Mouse (Mus musculus) right cerebral cortex, postnatal 14 days (tissue): ENCODE measurements around the gene Eno2.
A peak's percentile ranks its signal among the peaks of the same experiment; 100 is the strongest.

ENCODE experiments used
- DNase-seq: peaks from one replicate; pipeline ENCODE4 v3.0.0; 2022

The Eno2 gene

DNA sequence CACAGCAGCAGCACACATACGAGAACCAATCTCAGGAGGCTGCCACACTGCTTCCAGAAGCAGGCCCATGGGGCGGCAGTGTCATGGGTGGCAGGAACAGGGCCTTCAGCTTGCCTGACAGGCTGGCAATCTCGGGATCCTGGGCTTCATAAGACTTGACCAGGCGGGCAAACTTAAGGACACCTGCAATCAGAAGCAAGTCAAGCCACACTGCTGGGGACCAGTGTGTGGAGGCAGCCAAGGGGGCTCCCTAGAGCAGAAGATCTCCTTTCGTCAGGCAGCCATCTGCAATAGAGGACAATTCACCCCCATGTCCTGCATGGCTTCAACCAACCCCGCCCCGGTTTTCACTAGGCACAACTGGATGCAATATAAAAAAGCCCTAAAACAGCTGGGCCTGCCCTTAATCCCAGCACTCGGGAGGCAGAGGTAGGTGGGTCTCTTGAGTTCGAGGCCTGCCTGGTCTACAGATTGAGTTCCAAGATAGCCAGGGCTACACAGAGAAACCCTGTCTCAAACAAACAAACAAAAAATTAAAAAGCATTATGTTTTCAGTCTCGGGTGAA is 30.2 kb downstream of the Eno2 start:
- DNase-seq: no peak

DNA sequence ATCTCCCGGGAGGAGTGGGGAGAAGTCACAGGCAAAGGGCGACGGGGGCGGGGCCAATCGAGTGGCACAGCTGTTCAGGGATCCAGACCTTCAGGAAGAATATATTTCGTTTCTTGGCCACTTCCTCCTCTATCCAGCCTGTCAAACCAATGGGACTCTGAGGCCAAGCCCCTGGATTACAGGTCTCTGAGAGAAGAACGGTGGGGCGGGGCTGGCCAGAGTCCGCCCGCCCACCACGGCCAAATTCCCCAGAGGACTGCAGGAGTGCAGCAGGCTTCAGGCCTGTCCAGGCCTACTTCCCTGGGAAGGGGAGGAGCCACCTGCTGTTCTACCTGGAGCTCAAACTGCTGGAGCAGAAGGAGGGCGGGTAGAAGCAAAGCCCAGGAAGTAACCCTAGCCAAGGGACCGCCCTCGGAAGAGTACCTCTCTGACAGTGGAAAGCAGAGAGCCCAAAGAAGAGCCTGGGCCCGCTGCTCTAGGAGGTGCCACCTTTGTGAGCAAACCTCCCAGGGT is 30.9 kb downstream of the Eno2 start, which contains the start of gene Ptpn6:
Ptpn6 (minus strand) TSS at position 204 of the 513 bp plus-strand sequence.
- DNase-seq: no peak

DNA sequence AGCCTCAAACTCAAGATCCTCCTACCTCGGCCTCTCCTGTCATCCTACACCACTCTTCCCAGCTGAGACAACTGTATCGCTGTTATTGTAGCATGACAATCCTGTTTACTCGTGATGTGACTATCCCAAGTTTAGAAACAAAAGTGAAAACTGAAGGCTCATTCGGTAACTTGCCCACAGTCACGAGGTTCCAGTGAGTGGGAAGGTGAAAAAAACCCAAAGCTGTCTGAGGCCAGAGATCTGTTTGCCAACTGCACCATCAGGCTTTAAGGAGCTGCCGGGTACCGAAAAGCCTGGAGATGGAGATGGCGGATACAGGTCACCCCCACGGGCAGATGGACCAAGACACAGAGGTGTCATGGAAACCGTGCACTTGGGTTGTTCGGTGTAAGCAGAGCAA is 32.4 kb downstream of the Eno2 start:
- DNase-seq: no peak

DNA sequence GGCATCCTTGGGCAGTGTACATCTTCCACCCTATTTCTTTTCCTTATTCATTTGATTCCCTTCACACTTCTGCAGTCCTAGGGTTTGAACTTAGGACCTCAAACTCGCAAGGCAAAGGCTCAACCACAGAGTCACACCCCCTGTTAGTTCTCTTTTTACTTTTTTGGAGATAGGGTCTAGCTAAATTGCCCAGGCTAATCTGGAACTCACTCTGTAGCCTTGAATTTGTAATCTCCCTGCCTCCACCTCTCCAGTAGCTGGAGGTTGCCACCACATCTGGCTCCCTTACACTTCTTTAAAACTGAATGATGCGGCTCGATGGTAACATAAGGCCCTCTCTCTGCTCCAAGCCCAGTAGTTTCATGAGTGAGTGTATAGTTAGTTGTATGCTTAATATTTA is 35.1 kb downstream of the Eno2 start:
- DNase-seq: no peak

DNA sequence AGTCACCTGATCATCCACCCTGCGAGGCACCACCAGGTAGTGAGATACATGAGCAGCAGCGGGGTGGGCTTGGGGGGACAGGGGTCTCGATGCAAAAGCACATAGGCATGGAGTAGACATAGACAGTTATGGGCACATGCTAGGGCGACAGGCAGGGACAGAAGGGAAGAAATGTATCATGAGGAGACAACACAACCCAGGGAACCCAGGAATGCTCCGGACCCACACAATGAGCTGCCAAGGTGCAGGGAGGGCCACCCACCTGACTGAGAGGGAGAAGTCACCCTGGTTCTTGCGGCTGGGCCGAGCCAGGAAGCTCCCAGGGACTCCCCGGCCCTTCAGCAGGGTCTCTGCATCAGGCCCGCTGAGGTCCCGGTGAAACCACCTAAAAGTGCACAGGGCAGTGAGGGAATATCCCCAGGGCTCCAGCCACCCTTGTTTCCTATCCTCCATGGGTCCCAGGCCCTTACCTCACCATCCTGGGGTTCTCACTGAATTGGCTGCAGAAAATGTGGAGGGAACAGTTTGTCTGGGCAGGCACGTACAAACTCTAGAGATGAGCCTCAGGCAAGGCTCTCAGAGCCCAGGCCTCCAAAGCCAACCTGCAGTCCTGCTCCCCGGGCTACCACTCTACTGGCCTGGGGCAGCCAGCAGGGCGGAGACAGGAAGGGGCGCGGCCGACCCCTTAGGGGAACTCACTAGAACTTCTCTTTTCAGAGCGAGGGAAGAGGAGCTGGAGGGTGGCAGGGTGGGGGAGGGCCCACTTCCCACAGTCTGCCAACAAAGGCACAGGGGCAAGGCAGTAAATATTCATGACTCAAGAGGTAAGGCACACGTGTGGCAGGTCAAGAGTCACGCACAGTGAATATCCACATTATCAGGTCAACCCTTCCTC is 36.8 kb downstream of the Eno2 start:
- no peak for DNase-seq

DNA sequence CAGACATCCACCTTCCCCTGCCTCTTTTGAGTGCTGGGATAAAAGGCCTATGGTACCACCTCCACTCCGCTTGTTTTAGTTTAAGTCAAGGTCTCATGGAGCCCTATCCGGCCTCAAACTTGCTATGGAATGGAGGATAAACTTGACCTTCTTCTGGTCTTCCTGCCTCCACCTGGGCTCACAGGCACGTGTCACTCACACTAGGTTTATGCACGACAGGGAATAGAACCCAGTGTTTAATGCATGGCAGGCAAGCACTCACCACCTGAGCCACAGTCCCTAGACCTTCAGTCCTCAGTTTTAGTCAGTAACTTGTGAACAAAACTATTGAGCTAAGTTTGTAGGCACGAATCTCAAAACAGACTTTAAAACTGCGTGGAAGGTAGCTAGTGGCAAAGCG is 38.4 kb downstream of the Eno2 start:
- DNase-seq: no peak

DNA sequence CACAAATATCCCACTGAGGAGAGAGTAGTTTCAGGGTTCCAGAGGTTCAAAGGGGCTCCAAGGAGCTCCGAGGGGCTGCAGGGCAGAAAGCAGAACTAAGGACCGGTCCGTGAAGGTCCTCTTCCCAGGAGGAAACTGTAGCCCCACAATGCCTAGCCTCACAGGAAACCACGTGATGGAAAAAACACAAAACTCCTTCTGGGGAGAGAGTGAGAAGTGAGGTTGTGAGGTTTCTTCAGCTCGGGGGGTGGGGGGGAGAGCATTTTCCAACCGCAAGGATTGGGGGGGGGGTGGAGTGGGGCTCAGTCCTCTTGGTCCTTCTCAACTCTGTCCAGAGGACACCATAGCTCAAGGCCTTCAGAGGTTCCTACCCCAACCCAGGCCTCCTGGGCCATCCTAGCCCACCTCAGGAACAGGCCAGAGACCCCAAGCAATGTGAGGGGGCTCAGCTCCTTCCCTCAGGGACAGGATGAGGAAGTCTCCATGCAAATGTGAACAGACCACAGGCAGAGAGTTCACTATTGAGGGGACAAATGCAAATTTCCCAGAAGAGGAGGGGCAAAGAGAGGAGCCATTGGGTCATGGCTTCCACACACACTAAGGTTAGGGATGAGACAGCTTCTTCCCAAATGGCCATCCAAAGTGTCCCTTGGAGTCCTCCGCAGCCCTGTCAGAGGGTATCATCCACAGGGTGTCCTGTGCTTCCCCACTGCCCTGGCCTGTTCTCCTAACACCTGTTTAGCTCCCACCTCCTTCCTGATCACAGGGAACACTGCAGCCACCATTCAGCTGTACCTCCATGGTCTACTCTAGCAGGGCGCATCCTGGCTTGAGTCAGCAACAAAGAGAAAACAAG is 39.4 kb downstream of the Eno2 start:
- no peak for DNase-seq

DNA sequence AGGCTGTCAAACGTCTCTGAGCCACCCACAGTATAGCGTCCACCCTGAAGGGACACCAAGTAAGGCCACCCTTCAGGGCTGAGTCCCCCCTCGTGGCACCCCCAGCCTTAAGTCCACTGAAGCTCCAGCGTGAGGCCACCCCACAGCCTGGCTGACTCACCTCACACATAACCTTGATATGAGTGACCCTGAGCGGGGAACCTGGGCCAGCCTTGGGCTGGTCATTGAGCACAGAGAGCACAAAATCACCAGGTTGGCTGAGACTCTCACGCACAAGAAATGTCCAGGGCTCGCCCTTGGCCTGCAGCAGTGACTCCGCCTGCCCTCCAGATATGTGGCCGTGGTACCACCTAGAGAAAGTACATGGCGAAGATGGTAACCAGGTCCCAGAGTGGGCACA is 40.9 kb downstream of the Eno2 start:
- no peak for DNase-seq

DNA sequence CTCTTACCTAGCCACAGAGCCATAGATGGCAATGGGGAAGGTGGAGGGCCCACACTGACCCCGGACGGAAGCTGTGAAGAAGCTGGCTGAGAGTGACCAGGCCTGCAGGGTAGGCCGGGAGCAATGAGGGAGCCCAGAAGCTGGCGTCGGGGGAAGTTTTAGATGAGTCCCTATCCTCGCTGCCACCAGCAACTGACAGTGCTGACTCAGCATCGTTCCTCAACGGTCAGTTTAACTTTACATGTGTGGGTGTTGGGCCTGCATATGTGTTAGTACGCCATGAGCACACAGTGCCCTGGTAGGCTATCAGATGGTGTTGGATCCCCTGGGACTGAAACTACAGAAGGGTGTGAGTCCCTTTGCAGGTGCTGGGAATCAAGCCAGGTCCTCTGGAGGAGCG is 45.0 kb downstream of the Eno2 start:
- no peak for DNase-seq

DNA sequence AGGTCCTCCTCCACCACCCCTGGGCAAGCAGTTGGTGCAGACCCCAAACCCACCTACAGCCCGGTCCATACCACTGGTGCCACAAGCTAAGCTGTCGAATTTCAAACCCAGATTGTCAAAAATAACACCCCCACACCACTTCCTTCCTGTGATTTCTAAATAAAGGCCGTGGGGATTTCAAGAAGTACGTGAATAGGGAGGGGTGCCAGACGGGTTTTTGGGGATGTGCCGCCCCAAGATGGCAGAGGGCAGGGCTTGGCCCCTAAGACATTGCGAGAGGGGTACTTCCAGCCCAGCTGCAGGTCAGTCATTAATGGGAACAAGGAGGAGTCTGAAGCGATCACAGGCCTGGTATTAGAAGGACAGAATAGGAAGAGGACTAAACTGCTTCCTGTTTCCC is 45.9 kb downstream of the Eno2 start:
- DNase-seq: no peak

DNA sequence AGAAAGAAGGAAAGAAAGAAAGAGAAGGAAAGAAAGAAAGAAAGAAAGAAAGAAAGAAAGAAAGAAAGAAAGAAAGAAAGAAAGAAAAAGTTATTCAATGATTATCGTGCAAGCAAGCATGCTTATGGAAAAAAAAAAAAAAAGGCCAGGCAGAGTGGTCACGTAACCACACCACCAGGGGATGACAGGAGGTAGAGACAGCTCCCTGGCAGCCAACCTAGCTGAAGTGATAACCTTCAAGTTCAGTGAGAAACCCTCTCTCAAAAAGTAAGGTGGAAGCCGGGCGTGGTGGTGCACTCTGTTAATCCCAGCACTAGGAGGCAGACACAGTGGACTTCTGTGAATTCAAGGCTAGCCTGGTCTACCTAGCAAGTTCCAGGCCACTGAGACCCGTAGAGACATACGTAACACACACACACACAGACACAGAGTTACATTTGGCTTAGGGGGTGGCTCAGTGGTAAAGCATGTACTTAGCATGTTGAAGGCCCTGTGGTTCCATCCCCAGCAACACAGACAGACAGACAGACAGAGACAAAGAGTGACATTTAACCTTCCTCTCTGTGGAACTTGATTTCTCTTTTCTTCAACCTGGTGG is 46.5 kb downstream of the Eno2 start:
- no peak for DNase-seq

DNA sequence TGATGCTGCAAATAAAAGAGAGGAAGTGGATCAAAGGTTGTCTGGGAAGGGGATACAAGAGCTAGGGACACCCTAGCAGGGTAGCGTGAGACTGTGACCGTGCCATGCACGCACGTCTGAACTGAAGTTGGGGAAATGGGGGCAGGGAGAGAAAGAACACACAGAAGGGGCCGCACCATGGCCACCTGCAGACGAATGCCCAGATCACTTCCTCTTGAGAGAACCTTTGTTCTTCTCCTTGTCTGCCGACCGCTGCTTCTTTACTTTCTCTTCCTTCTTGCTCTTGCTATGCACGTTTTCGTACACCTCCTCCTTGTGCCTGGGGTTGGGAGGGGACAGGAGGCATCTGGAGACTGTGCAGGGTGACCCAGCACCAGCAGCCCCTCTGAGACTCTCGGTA is 48.6 kb downstream of the Eno2 start:
- DNase-seq: no peak

DNA sequence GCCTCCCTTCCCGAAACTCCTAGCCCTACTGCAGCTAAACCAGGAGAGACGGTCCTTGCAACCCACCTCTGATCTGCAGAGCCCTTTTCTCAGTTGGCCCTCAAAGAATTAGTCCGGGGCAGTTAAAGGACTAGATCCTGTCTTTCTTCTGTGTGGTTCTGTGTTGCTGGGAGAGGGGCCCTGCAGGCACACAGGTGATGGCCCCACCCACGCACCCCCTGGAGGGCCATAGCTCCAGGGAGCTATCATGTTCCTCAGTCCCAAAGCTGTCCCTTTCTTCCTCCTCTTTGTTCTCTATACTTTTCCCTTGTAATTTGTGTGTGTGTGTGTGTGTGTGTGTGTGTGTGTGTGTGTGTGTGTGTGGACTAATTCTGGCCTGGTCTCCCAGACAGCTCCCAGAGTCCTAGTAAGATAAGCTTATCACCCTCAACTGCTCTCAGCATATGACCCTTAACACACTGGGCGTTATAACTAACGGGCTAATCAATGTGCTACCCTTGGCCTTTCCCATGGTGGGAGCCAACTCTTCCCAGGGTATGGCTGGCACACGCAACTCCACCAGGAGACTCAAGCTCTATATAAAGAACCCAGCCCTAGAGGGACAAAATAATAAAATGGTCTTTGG is 50.0 kb downstream of the Eno2 start:
- DNase-seq: no peak

DNA sequence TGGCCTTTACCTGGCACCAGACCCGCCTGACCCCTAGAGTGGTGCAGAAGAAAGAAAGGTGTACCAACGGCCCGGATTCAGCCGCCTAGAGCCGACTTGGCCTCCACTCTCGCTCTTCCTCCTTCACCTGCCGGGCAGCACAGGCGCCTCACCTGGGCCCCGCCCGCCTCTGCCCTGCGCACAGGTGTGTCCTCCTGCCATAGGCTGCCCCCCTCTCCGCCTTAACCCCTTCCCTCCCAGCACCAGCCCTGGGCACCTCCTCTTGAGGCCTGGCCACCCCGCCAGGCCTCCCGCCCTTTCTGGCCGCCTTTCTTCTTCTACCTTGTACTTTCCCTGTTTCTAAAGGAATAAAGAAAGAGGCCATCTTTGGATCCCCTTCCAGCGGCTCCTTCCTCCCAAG is 50.8 kb downstream of the Eno2 start:
- DNase-seq: no peak

DNA sequence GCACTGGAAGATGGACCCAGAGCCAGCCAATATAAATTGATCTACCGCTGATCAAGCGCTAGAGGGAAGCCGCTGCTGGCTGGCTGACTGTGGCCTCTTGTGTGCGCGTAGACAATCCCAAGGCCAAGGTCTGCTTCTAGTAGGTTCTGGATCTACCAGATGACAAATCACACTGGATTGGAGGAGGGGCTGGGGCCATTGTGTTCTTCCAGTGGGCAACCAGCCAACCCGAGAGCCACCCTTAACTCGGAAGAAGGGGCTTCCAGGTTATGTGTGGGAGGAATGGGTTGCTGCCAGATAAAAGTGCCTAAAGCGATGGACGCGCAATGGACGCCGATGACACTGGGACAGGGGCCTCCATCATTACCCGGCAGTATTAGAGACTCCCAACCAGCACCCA is 51.5 kb downstream of the Eno2 start:
- no peak for DNase-seq

DNA sequence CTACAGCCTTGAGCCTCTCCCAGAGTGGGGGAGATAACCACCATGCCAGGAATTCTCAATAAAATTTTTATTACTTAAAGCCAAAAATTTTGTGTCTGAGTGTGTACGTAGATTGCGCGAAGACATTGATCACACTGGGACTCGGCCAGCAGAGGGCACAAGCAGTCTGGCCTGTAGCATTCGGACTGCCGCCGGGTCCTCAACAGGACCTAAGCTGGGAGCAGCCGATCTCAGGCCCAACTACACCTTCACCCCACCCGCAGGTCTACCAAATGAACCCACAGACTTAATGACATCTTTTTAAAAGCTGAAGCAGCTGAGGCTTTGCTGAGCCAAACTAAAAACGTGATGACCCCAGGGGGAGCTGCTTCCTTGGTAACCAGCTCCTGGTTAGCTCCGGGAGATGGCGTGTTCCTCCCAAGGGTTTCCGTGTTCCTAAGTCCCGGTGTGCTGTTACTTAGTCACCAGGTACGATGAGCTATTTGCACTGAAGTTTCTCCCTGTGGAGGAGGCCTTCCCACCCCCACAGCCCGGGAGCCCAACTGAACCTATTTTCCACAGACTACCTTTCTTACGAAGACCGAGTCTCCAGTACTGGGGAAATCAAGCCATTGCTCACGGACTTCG is 52.5 kb downstream of the Eno2 start:
- DNase-seq: no peak

DNA sequence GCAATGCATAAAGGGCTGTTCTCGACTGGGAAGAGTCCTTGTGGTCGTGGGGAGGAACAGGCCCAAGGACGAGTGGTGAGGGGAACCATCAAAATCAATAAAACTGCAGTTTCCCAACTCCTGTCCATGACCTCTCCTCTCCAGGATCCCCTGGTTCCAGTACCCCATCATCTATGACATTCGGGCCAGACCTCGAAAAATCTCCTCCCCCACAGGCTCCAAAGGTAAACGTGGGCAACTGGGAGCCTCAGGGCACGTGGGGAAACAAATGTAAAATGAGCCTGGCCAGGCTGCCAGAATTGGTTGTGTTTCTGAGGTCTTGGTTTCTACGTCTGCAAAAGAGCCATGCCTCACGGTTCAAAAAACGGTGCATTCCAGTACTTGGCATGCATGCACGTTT is 56.6 kb downstream of the Eno2 start:
- no peak for DNase-seq

DNA sequence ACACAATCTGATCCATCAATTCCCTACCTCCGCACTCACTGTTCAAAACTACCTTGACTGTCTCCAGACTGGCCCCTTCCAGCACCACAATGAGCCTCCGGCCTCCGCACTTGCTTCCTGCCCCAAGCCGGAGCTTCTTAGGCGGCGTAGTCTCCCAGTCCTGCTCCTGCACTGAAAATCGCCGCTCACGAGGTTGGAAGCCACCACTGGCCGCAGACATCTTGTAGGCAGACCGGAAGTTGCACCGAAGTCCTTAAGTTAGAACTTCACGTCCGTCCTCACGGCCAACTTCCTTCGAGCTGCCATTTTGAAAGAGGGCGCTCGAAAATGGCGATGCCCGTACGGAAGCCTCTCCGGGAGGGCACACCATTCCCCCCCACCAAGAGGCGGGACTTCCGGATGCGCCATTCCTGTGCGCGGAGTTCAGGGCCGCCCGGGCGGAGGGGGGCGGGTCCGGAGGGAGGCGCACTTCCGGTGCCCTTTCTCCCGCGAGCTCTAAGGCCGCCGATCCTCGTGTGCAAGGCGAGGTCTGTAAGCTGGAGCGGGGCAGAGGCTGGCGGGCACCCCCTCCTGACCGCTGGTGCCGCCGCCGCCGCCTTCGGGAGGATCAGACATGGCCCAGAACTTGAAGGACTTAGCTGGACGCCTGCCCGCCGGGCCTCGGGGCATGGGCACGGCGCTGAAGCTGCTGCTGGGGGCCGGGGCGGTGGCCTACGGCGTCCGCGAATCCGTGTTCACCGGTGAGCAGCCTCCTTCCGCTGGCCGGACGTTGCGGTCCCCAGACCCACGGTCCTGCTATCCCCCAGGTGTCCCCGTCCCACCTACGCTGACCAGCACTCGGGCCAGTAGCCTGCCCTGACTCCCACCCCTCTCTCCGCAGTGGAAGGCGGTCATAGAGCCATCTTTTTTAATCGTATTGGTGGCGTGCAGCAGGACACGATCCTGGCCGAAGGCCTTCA is 57.4 kb downstream of the Eno2 start, which contains the start of the genes Emg1 and Phb2:
Emg1 (minus strand) TSS at position 355 of the 959 bp plus-strand sequence.
Phb2 (plus strand) TSS at position 513 of the 959 bp plus-strand sequence.
- peak; percentile 95 for DNase-seq
